Mouse (Mus musculus) intestine, embryonic 14.5 days (tissue): ENCODE measurements around the gene Arhgap44. TPM values are rescaled to one million over a fixed set of nuclear protein-coding genes. Genes with fewer than 3 reads are reported as not detected.

Experiments
- ATAC-seq: fragments of 200-750 bp; cut with Nextera tagmentation; replicated peaks from 2 replicates; pipeline ENCODE4 v1.8.0; 2017; ENCODE audit warnings: low read depth, moderate number of reproducible peaks, moderate TSS enrichment, moderate library complexity; ENCODE audit not compliant: low FRiP score, low TSS enrichment
- DNase-seq: peaks from one replicate; pipeline ENCODE4 v3.0.0-alpha.2; 2018; ENCODE audit warnings: low spot score
- H3K27ac ChIP-seq: fragments of 300-500 bp; sonication (generic); 2 replicates; pipeline ENCODE4 v1.5.1; 2014; ENCODE audit warnings: low read depth, mild to moderate bottlenecking, control low read depth
- H3K27me3 ChIP-seq: fragments of 300-500 bp; sonication (generic); replicated peaks from 2 replicates; pipeline ENCODE4 v1.6.1; 2014; ENCODE audit warnings: low read length, control low read depth; ENCODE audit not compliant: control insufficient read depth, insufficient read depth
- H3K36me3 ChIP-seq: fragments of 300-500 bp; sonication (generic); 2 replicates; pipeline ENCODE4 v1.6.1; 2014; ENCODE audit warnings: low read length, control low read depth; ENCODE audit not compliant: control insufficient read depth, insufficient read depth
- H3K4me1 ChIP-seq: fragments of 300-500 bp; sonication (generic); replicated peaks from 2 replicates; pipeline ENCODE4 v1.6.1; 2014; ENCODE audit warnings: low read length, control low read depth, mixed read lengths; ENCODE audit not compliant: control insufficient read depth, insufficient read depth
- H3K4me2 ChIP-seq: fragments of 300-500 bp; sonication (generic); 2 replicates; pipeline ENCODE4 v1.6.1; 2014; ENCODE audit warnings: low read length
- H3K4me3 ChIP-seq: fragments of 300-500 bp; sonication (generic); 2 replicates; pipeline ENCODE4 v1.5.1; 2014; ENCODE audit warnings: low read depth, low read length, control low read depth, mixed read lengths
- H3K9ac ChIP-seq: fragments of 300-500 bp; sonication (generic); 2 replicates; pipeline ENCODE4 v1.6.1; 2014; ENCODE audit warnings: mild to moderate bottlenecking, low read length
- H3K9me3 ChIP-seq: fragments of 300-500 bp; sonication (generic); 2 replicates; pipeline ENCODE4 v1.6.1; 2016; ENCODE audit warnings: low read length, control low read depth; ENCODE audit not compliant: control insufficient read depth
- WGBS: fragments of 180-500 bp; shearing (Covaris S2); extraction: QIAGEN DNeasy Blood & Tissue Kit; methylation state at CpG from one replicate; pipeline ENCODE4 v1.1.7; 2014; 5-methylcytosine and 5-hydroxymethylcytosine counted together
- polyA plus RNA-seq: library from polyadenylated mRNA; unstranded; fragments of >200 nt; fragmentation: Nextera tagmentation; extraction: Ambion mirVana; gene quantifications from 2 replicates; pipeline ENCODE4 v1.2.1, GENCODE M21; 2014

Arhgap44 gene
- polyA plus RNA-seq, 1 experiment from 2014 or later = 6.2 TPM

GRCm38 (mm10) chr11:65157966-65158657 lies 4.6 kb downstream of the Arhgap44 start:
- WGBS = 87% methylated on average over 20 of the region's 20 CpGs
- H3K9me3 ChIP-seq = 0 out of 2 replicates have a peak, but pooled peaks cover 3% of the 10 kb centered on the region
- peaks cover 6% of the 10 kb centered on the region; the same call in 1 of the 2 replicates for H3K4me1 ChIP-seq
- ATAC-seq = no peak
- H3K9ac ChIP-seq = no peak overlapping the region
- H3K36me3 ChIP-seq = no peaks in the 10 kb centered on the region
- H3K27ac ChIP-seq = no peak overlapping the region
- H3K4me3 ChIP-seq = no peak overlapping the region
- DNase-seq = no peak
- no peak overlapping the region for H3K4me2 ChIP-seq
- H3K27me3 ChIP-seq = peaks cover 8% of the 10 kb centered on the region; the same call in 1 of the 2 replicates

- no peak overlapping the region for H3K27ac ChIP-seq
- H3K4me3 ChIP-seq = no peak overlapping the region
- no peaks in the 10 kb centered on the region for H3K27me3 ChIP-seq
- DNase-seq = no peak
- no peaks in the 10 kb centered on the region for H3K9me3 ChIP-seq
- H3K4me1 ChIP-seq = peaks cover 6% of the 10 kb centered on the region; the same call in 1 of the 2 replicates
- H3K4me2 ChIP-seq = no peak overlapping the region
- H3K36me3 ChIP-seq = no peaks in the 10 kb centered on the region
- no peak overlapping the region for H3K9ac ChIP-seq
- ATAC-seq = no peak
- WGBS = 84% methylated on average over 5 of the region's 5 CpGs
Measured at GRCm38 (mm10) chr11:65153006-65153405, 9.8 kb downstream of the Arhgap44 start.

GRCm38 (mm10) chr11:65148441-65148840 lies 14.3 kb downstream of the Arhgap44 start:
- Histone ChIP-seq H3K9ac (no peak overlapping the region), H3K27ac (no peak overlapping the region), H3K9me3 (no peaks in the 10 kb centered on the region), H3K4me3 (no peak overlapping the region), H3K36me3 (no peaks in the 10 kb centered on the region), H3K4me1 (peaks cover 6% of the 10 kb centered on the region; the same call in 1 of the 2 replicates), H3K27me3 (no peaks in the 10 kb centered on the region), H3K4me2 (no peak overlapping the region)
- no peak for DNase-seq
- no peak for ATAC-seq
- WGBS = 77% methylated on average over 7 of the region's 7 CpGs

- Histone ChIP-seq H3K4me2 (no peak overlapping the region), H3K9me3 (no peaks in the 10 kb centered on the region), H3K27ac (no peak overlapping the region), H3K4me1 (no peaks in the 10 kb centered on the region), H3K27me3 (no peaks in the 10 kb centered on the region), H3K4me3 (no peak overlapping the region), H3K9ac (no peak overlapping the region), H3K36me3 (no peaks in the 10 kb centered on the region)
- 68% methylated on average over 4 of the region's 4 CpGs for WGBS
- DNase-seq = no peak
- ATAC-seq = no peak
Measured at GRCm38 (mm10) chr11:65142838-65143417, 19.8 kb downstream of the Arhgap44 start.

- no peaks in the 10 kb centered on the region for H3K4me1 ChIP-seq
- no peak overlapping the region for H3K4me3 ChIP-seq
- DNase-seq = no peak
- no peaks in the 10 kb centered on the region for H3K36me3 ChIP-seq
- H3K27me3 ChIP-seq = no peaks in the 10 kb centered on the region
- H3K4me2 ChIP-seq = no peak overlapping the region
- 87% methylated on average over 3 of the region's 3 CpGs for WGBS
- H3K27ac ChIP-seq = no peak overlapping the region
- ATAC-seq = no peak
- H3K9ac ChIP-seq = no peak overlapping the region
- no peaks in the 10 kb centered on the region for H3K9me3 ChIP-seq
Measured at GRCm38 (mm10) chr11:65139030-65139429, 23.7 kb downstream of the Arhgap44 start.

- Histone ChIP-seq H3K4me3 (no peak overlapping the region), H3K27me3 (no peaks in the 10 kb centered on the region), H3K9ac (no peak overlapping the region), H3K27ac (no peak overlapping the region), H3K9me3 (no peaks in the 10 kb centered on the region), H3K36me3 (no peaks in the 10 kb centered on the region), H3K4me2 (no peak overlapping the region), H3K4me1 (no peaks in the 10 kb centered on the region)
- ATAC-seq (no peak), DNase-seq (no peak)
- WGBS = 57% methylated on average over 2 of the region's 2 CpGs
Measured at GRCm38 (mm10) chr11:65137145-65137652, 25.6 kb downstream of the Arhgap44 start.

GRCm38 (mm10) chr11:65135251-65135739 lies 27.5 kb downstream of the Arhgap44 start:
- H3K4me2 ChIP-seq = no peak overlapping the region
- H3K9me3 ChIP-seq = no peaks in the 10 kb centered on the region
- H3K9ac ChIP-seq = no peak overlapping the region
- H3K36me3 ChIP-seq = no peaks in the 10 kb centered on the region
- no peaks in the 10 kb centered on the region for H3K27me3 ChIP-seq
- H3K27ac ChIP-seq = no peak overlapping the region
- no peaks in the 10 kb centered on the region for H3K4me1 ChIP-seq
- 89% methylated on average over 8 of the region's 8 CpGs for WGBS
- H3K4me3 ChIP-seq = no peak overlapping the region
- DNase-seq = no peak
- ATAC-seq = no peak

- no peak for DNase-seq
- WGBS = 89% methylated on average over 4 of the region's 4 CpGs
Measured at GRCm38 (mm10) chr11:65133661-65134060, 29.1 kb downstream of the Arhgap44 start.

More at GRCm38 (mm10) chr11:65133661-65134060, 29.1 kb downstream of the Arhgap44 start:
- Histone ChIP-seq H3K36me3 (no peaks in the 10 kb centered on the region), H3K9me3 (no peaks in the 10 kb centered on the region), H3K4me2 (no peak overlapping the region), H3K4me1 (no peaks in the 10 kb centered on the region), H3K4me3 (no peak overlapping the region), H3K27ac (no peak overlapping the region), H3K27me3 (no peaks in the 10 kb centered on the region), H3K9ac (no peak overlapping the region)
- no peak for ATAC-seq
